Mouse (Mus musculus) megakaryocyte, adult 5-6 weeks (primary cell): ENCODE measurements around the gene Pgpep1. TPM values are rescaled to one million over a fixed set of nuclear protein-coding genes. Genes with fewer than 3 reads are reported as not detected.

ENCODE experiments used
- total RNA-seq, 2 experiments: library from RNA; stranded (forward) in 1 of 2; stranded (reverse) in 1 of 2; fragments of 153-499, 151-499 nt in 1 of 2; fragments of 221-1000, 200-1000 nt in 1 of 2; gene quantifications; 2 replicates each; pipeline versions ENCODE4 v1.2.3 to v1.2.4; 2015 to 2017

Gene Pgpep1
- total RNA-seq, 2 experiments from 2014 or later, result 4.0 to 6.8 TPM

Other genes with a start within 250 kb of the Pgpep1 start
- 2.7 and 3.9 TPM in 2 replicates for gene Crtc1, start 220.8 kb downstream of the Pgpep1 start, total RNA-seq (2015)
- 2.2 TPM in 2 replicates for gene Crtc1, start 220.8 kb downstream of the Pgpep1 start, total RNA-seq (2017)
- gene Klhl26, start 183.4 kb downstream of the Pgpep1 start, total RNA-seq (2015), result 1.6 and 2.4 TPM in 2 replicates
- 3.6 and 5.4 TPM in 2 replicates for gene Klhl26, start 183.4 kb downstream of the Pgpep1 start, total RNA-seq (2017)
- not detected in 2 replicates for gene Tmem59l, start 173.0 kb downstream of the Pgpep1 start, total RNA-seq (2015)
- not detected in 2 replicates for gene Tmem59l, start 173.0 kb downstream of the Pgpep1 start, total RNA-seq (2017)
- not detected in 2 replicates for gene Crlf1, start 167.2 kb downstream of the Pgpep1 start, total RNA-seq (2015)
- gene Crlf1, start 167.2 kb downstream of the Pgpep1 start, total RNA-seq (2017), result not detected in 2 replicates
- 40.4 and 47.5 TPM in 2 replicates for gene Rex1bd, start 153.6 kb downstream of the Pgpep1 start, total RNA-seq (2015)
- 37.3 and 43.7 TPM in 2 replicates for gene Rex1bd, start 153.6 kb downstream of the Pgpep1 start, total RNA-seq (2017)
- 2,237 and 2,370 TPM in 2 replicates for gene Uba52, start 149.6 kb downstream of the Pgpep1 start, total RNA-seq (2015)
- 4,162 and 4,635 TPM in 2 replicates for gene Uba52, start 149.6 kb downstream of the Pgpep1 start, total RNA-seq (2017)
- gene Fkbp8, start 132.7 kb downstream of the Pgpep1 start, total RNA-seq (2015), result 75.1 and 75.3 TPM in 2 replicates
- gene Fkbp8, start 132.7 kb downstream of the Pgpep1 start, total RNA-seq (2017), result 146 and 166 TPM in 2 replicates
- gene Kxd1, start 132.4 kb downstream of the Pgpep1 start, total RNA-seq (2015), result 88.7 and 114 TPM in 2 replicates
- gene Kxd1, start 132.4 kb downstream of the Pgpep1 start, total RNA-seq (2017), result 71.4 and 80.6 TPM in 2 replicates
- gene Ell, start 120.9 kb downstream of the Pgpep1 start, total RNA-seq (2015), result 9.3 and 12.5 TPM in 2 replicates
- gene Ell, start 120.9 kb downstream of the Pgpep1 start, total RNA-seq (2017), result 11.1 and 11.9 TPM in 2 replicates
- gene Isyna1, start 66.0 kb downstream of the Pgpep1 start, total RNA-seq (2015), result 11.8 and 11.9 TPM in 2 replicates
- 13.9 and 15.7 TPM in 2 replicates for gene Isyna1, start 66.0 kb downstream of the Pgpep1 start, total RNA-seq (2017)
- gene Ssbp4, start 51.5 kb downstream of the Pgpep1 start, total RNA-seq (2015), result 35.7 and 38.2 TPM in 2 replicates
- 61.3 and 76.1 TPM in 2 replicates for gene Ssbp4, start 51.5 kb downstream of the Pgpep1 start, total RNA-seq (2017)
- gene Lrrc25, start 44.2 kb downstream of the Pgpep1 start, total RNA-seq (2015), result 62.2 and 64.6 TPM in 2 replicates
- gene Lrrc25, start 44.2 kb downstream of the Pgpep1 start, total RNA-seq (2017), result 29.3 and 33.8 TPM in 2 replicates
- not detected in 2 replicates for gene Gdf15, start 27.9 kb downstream of the Pgpep1 start, total RNA-seq (2015)
- not detected in 2 replicates for gene Gdf15, start 27.9 kb downstream of the Pgpep1 start, total RNA-seq (2017)
- 82.1 and 84.4 TPM in 2 replicates for gene Lsm4, start 12.9 kb upstream of the Pgpep1 start, total RNA-seq (2015)
- gene Lsm4, start 12.9 kb upstream of the Pgpep1 start, total RNA-seq (2017), result 106 and 151 TPM in 2 replicates
- 26.7 and 44.1 TPM in 2 replicates for gene Jund, start 38.6 kb upstream of the Pgpep1 start, total RNA-seq (2015)
- gene Jund, start 38.6 kb upstream of the Pgpep1 start, total RNA-seq (2017), result 24.0 and 28.9 TPM in 2 replicates
- gene Iqcn, start 43.1 kb upstream of the Pgpep1 start, total RNA-seq (2015), result 0.11 and 0.27 TPM in 2 replicates
- 0.04 TPM in 1 of 2 replicates, not detected in the other for gene Iqcn, start 43.1 kb upstream of the Pgpep1 start, total RNA-seq (2017)
- gene Gm3336, start 58.2 kb upstream of the Pgpep1 start, total RNA-seq (2015), result not detected in 2 replicates
- gene Gm3336, start 58.2 kb upstream of the Pgpep1 start, total RNA-seq (2017), result not detected in 2 replicates
- gene Pde4c, start 63.3 kb upstream of the Pgpep1 start, total RNA-seq (2015), result not detected in 2 replicates
- not detected in 2 replicates for gene Pde4c, start 63.3 kb upstream of the Pgpep1 start, total RNA-seq (2017)
- 3.3 and 5.8 TPM in 2 replicates for gene Rab3a, start 94.3 kb upstream of the Pgpep1 start, total RNA-seq (2015)
- 2.1 and 5.1 TPM in 2 replicates for gene Rab3a, start 94.3 kb upstream of the Pgpep1 start, total RNA-seq (2017)
- gene Mpv17l2, start 100.6 kb upstream of the Pgpep1 start, total RNA-seq (2015), result 34.4 and 44.7 TPM in 2 replicates
- 8.4 and 15.9 TPM in 2 replicates for gene Mpv17l2, start 100.6 kb upstream of the Pgpep1 start, total RNA-seq (2017)
- gene Pik3r2, start 116.3 kb upstream of the Pgpep1 start, total RNA-seq (2015), result 4.6 and 5.0 TPM in 2 replicates
- 14.7 and 14.9 TPM in 2 replicates for gene Pik3r2, start 116.3 kb upstream of the Pgpep1 start, total RNA-seq (2017)
- 56.2 and 65.4 TPM in 2 replicates for gene Mast3, start 144.7 kb upstream of the Pgpep1 start, total RNA-seq (2015)
- gene Mast3, start 144.7 kb upstream of the Pgpep1 start, total RNA-seq (2017), result 14.4 and 24.6 TPM in 2 replicates
- 0.80 and 1.5 TPM in 2 replicates for gene Il12rb1, start 148.1 kb upstream of the Pgpep1 start, total RNA-seq (2015)
- gene Il12rb1, start 148.1 kb upstream of the Pgpep1 start, total RNA-seq (2017), result 0.07 and 1.7 TPM in 2 replicates
- 9.0 and 11.0 TPM in 2 replicates for gene Arrdc2, start 179.3 kb upstream of the Pgpep1 start, total RNA-seq (2015)
- 10.5 and 11.1 TPM in 2 replicates for gene Arrdc2, start 179.3 kb upstream of the Pgpep1 start, total RNA-seq (2017)
- not detected in 2 replicates for gene Kcnn1, start 202.9 kb upstream of the Pgpep1 start, total RNA-seq (2015)
- 0.33 TPM in 1 of 2 replicates, not detected in the other for gene Kcnn1, start 202.9 kb upstream of the Pgpep1 start, total RNA-seq (2017)
- 32.7 and 38.9 TPM in 2 replicates for gene Ccdc124, start 213.5 kb upstream of the Pgpep1 start, total RNA-seq (2015)
- gene Ccdc124, start 213.5 kb upstream of the Pgpep1 start, total RNA-seq (2017), result 36.8 and 47.6 TPM in 2 replicates
- gene Slc5a5, start 232.4 kb upstream of the Pgpep1 start, total RNA-seq (2015), result 0.07 TPM in 1 of 2 replicates, not detected in the other
- not detected in 2 replicates for gene Slc5a5, start 232.4 kb upstream of the Pgpep1 start, total RNA-seq (2017)
- 5,087 and 5,550 TPM in 2 replicates for gene Rpl18a, start 237.0 kb upstream of the Pgpep1 start, total RNA-seq (2015)
- gene Rpl18a, start 237.0 kb upstream of the Pgpep1 start, total RNA-seq (2017), result 1,590 and 1,750 TPM in 2 replicates
- gene Map1s, start 245.5 kb upstream of the Pgpep1 start, total RNA-seq (2015), result 15.0 and 17.1 TPM in 2 replicates
- gene Map1s, start 245.5 kb upstream of the Pgpep1 start, total RNA-seq (2017), result 11.3 and 11.8 TPM in 2 replicates